Mouse (Mus musculus) megakaryocyte, embryonic 14.5 days (primary cell): ENCODE measurements at regions not wholly inside any gene's neighbourhood (a gene's known extent, or its start where the extent isn't known, plus 50 kb on each side); places are given as distances from the start of the nearest gene placed in this dataset.

Experiments
- FLI1 ChIP-seq: IDR thresholded peaks from 2 replicates; pipeline ENCODE4 v1.6.1; 2012; ENCODE audit warnings: low read length, inconsistent platforms, mixed read lengths
- GATA1 ChIP-seq: IDR thresholded peaks from 3 replicates; pipeline ENCODE4 v1.6.1; 2012; ENCODE audit warnings: mixed read lengths, low read length, inconsistent platforms, borderline replicate concordance

GRCm38 (mm10) chr3:6759172-6759571, 138.9 kb upstream of the 1700008P02Rik start:
- TF ChIP-seq GATA1, result no peak
- no peak for TF ChIP-seq FLI1
